Mouse (Mus musculus) ovary, postnatal 36 days (tissue): ENCODE measurements at regions not wholly inside any gene's neighbourhood (a gene's known extent, or its start where the extent isn't known, plus 50 kb on each side); places are given as distances from the start of the nearest gene placed in this dataset.

Source experiments
- DNase-seq: peaks from one replicate; pipeline ENCODE4 v3.0.0; 2022; ENCODE audit warnings: low spot score, mixed read lengths

- no peak for DNase-seq
These were observed 89.8 kb downstream of the Kif26a start for GRCm38 (mm10) chr12:112235841-112236240.

GRCm38 (mm10) chr12:112237061-112237490 is 91.1 kb downstream of the Kif26a start:
- no peak for DNase-seq

DNA sequence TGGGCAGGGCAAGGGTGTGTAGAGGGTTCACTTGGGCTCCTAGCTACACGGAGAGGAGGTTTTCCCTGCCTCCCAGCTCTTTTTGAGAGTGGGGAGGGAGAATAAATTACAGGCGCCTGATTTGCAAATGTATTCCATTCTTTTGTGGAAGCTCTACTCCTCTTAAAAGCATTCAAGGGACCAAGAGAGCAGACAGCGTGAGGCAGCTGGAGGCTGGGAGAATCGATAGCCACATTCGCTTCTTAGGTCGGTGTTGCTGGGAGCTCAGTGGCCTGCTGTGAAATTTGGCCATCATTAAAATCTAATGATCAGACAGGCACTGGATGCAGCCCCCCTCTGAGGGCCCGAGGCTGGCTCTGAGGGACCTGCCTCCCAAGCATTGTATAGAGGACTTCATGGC is 92.8 kb downstream of the Kif26a start:
- no peak for DNase-seq

- DNase-seq = no peak
These were observed 95.7 kb downstream of the Kif26a start for GRCm38 (mm10) chr12:112241740-112242171.

DNA sequence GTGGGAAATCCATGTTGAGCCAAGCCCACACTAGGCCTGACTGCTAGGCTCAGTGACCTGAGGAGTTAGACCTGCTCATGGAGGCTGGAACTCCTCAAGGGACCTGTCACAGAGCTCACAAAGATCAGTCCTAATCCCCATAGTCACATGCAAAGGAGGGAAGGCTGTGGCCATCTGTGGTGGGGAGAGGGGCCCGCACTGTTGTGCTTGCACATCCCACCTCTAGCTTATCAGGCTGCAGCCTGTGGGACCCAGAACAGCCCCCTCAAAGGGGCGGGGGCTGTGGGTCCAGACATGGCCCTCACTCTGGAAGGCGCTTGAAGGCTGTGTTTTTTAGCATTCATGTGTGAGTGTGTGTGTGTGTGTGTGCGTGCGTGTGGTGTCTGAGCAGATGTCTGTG is 97.2 kb downstream of the Kif26a start:
- no peak for DNase-seq

DNA sequence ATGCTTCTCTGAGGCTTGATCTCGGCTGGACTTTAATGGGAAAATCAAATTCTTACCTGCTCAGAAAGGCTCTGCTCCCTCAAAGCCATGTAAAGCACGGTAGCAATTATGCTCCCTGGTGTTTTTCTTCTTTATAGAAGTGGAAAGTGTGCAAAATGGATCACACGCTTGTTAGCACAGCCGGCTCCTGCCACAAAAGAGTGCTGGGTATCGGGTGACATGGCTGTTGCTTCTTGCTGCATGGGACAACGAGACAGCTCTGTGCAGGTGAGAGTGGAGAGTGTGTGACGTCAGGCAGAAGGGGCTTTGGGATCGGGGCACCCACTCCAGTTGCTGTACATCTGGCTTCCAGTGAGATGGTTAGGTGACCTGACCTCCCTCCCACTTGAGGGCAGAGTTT is 104.9 kb downstream of the Kif26a start:
- no peak for DNase-seq

DNA sequence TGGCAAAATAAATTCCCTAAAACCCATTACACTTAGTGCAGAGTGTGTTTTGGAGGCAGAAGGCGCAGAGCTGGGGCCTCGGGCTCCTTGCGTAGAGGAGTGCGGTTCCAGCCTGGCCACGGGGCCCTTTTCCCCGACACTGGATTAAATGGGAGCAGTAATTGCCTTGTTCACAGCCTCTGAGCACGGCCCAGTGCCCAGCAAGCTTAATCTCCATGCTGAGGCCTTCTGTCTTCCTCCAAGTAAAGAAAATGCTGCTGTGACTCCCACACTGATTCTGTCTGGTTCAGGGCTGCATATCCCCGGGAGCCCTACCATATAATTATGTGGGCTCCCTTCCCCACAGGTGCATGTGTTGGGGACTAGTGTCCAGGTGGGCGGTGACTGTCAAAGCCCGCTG is 107.5 kb downstream of the Kif26a start:
- no peak for DNase-seq

DNA sequence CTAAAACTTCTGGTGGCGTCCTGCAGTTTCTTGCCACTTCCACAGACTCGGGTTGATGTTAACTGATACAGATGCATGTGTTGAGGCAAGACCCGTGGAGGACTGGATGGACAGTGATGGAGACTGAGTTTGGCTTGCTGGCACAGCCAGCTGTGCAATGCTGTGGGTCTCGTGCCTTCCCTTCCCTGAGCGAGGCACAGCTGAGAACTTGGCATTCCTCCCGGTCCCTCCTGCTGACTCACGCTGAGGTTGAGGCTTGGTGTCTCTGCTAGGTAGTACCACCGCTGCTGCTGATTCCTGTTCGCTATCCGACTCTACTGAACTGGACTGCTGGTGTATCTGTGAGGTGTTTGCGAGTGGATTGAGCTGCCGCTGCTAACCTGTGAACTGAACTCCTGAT is 109.2 kb downstream of the Kif26a start:
- DNase-seq = no peak

DNA sequence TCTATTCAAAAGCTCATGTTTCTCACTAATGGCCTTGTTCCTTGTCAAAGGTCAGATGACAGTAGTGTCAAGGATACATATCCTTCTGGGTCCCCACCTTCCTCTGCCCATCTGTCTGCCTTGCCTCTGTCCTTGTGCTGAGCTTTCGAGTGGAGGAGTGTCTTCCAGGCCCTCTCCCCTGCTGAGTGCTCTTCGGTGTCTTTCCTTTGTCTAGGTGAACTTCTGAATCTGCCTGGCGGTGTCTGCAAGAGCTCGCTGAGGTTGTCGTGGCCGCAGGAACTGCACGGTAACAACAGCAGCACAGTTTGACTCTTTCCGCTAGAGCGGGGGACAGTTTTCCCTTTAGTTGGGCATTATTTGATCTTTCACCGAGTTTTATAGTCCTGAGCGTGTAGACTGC is 111.7 kb downstream of the Kif26a start:
- no peak for DNase-seq

GRCm38 (mm10) chr12:112263283-112264056 is 117.5 kb downstream of the Kif26a start:
- no peak for DNase-seq

DNA sequence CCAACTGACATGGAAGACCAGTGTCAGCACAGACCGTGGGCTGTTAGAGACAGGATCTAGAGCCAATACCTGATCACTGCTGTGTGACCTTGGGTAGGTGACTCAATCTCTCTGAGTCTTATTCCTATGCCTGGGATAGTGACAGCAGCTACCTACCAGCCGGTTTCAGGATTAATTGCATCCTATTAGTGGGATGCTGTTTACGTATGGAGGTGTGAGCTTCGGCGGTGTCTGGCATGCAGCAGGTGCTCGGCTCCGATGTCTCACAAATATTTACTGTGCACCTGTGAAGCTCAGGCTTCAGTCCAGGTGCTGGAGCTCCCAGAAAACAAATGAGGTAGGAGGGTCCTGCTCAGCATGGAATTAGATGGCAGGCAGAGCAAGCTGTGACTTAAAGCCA is 118.2 kb downstream of the Kif26a start:
- no peak for DNase-seq

DNA sequence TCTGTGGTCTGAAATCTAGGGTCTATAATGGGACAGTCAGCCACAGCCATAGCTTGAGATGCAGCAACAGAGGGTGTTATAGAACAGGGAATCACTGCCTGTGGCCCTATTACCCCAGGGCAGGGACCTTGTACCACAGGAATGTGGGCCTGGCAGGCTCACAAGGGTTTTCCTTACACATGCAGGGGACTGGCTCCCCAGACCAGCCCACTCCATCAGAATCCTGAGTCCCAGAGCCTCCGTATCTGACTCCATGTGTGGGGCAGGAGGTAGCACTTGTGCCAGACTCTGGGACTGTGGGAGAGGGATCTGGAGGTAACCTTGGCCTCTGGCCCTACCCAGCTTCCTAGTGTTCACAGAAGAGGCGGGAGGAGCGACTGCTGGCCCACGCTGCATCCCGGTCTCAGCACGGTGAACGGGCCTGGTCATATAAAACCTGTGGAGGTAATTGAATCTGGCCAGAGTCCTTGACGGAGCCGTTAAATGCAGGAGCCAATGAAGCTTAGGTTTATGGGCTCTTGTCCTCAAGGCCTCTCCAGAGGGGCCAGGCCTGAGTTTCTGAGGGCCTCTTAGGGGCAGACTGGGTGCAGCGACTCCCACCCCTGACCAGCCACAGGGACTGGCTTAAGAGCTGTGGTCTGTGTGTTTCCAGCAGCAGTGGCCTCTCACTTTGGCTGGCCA is 119.4 kb downstream of the Kif26a start:
- no peak for DNase-seq

GRCm38 (mm10) chr12:112274026-112274425 is 128.0 kb downstream of the Kif26a start:
- DNase-seq = no peak

DNA sequence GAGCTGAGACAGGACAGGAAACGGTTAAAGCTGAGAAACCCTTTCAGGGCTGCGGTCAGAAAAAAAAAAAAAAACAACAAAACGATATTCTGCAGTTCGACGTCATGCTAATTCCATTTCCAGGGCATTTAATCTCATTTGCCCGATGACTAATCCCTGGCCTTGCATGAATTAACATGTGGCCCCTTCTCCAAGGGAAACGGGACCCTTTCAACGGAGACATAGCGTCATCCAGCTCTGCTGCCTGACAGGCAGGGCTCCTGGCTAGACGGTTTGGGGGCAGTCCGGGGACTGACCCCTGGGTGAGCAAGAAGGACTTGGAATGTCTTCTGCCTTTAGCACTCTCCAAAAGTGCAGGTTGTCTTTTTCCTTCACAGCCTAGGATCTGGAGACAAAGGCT is 128.7 kb downstream of the Kif26a start:
- DNase-seq = no peak

DNA sequence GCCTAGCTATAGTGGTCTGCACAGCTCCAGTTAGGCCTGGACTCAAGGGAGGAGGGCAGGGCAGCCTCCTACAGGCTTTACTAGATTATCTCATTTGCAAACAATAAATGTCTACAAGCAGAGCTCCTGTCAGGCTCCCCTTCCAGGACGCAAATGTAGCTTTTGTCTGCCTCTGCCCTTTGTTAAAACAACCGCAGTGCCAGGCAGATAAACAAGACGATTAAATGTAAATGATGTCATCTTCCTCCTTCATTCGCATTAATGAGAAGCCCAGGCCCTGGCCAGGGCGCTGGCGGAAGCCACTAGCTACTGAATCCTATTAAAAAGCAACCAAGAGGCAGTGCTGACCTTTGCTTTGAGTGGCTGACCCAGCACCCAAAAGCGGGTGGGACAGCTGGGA is 130.6 kb downstream of the Kif26a start:
- no peak for DNase-seq

DNA sequence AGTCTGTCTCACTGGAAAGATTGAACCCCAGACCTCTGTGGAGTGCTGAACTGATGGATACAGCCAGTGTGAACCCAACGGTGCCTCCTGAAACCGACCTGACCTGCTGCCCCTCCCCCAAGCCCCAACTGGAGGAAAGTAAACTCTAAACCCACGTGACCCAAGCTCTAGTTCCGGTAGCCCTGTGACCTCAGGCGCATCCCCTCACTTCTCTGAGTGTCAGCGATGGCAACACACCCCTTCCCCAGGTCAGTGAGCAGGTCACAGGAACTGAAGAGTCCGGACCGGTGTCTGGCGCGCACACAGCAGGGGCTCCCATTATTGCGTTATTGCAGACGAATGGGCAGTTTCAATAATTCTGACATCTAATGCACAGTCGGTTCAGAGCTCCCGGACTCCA is 131.5 kb downstream of the Kif26a start:
- no peak for DNase-seq

GRCm38 (mm10) chr12:112285096-112285495 is 139.1 kb downstream of the Kif26a start:
- DNase-seq = no peak

DNA sequence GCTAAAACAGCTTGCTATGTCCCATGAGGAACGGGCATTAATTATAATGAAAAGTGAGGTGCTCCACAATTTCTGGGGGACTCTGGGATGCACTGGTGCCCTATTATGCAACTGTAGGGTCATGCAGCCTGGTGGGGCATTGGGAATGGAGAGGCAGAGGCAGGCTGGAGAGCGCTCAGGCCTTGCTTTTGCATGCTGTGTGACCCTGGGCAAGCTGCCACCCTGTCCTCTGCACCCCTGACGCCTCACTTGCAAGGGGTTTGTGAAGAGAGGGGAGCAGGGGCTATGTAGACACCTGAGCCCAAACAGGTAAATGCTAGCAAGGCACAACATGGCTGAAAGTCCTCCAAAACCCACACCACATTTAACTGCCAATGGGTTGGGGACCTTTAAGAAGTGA is 142.8 kb downstream of the Kif26a start:
- no peak for DNase-seq

- DNase-seq = no peak
These were observed 144.3 kb downstream of the Kif26a start for GRCm38 (mm10) chr12:112290299-112290698.

- DNase-seq = no peak
These were observed 145.9 kb downstream of the Kif26a start for GRCm38 (mm10) chr12:112291748-112292561.

- DNase-seq = no peak
These were observed 147.1 kb downstream of the Kif26a start for GRCm38 (mm10) chr12:112293105-112293504.

DNA sequence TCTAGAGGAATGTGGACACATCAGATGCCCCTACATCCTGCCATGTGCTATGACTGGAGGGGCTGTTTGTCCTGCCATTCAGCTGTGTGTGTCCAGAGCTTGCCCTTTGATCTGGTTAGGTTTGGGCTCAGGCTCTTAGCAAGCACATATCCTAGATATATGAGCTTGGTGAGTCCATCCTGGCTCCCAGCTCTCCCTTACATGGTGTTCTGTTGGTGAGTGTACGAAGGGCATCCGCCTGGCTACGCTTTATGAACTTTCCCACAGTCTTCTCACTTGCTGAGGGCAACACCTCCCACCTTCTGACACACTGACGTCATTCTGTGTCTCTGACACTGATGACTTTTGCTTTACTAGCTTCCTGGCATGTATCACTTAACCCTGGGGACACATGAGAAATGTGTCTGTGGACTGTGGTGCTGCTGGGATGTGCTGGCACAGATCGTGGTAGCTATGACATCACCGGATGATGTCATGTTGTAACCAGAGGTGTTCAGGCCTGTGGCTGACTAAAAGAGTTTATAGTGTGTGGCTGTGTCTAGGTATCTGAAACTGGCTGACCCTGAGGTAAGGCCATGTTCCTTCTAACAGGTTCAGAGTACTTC is 149.4 kb downstream of the Kif26a start:
- DNase-seq = no peak
